Mouse (Mus musculus) mature B cell (primary cell): ENCODE data around the gene Taok3.

ENCODE experiments used
- in situ Hi-C: fragments of 300-500 bp; cut with MboI; formaldehyde crosslinking; loops from 2 replicates; pipeline ENCODE4 v1.14.3; 2019

The Taok3 gene

GRCm38 (mm10) chr5:117178079-117178478 lies 58.1 kb downstream of the Taok3 start:
- in situ Hi-C loops, result no loop called here

GRCm38 (mm10) chr5:117178486-117178885 lies 58.6 kb downstream of the Taok3 start:
- in situ Hi-C loops, result no loop called here

GRCm38 (mm10) chr5:117181921-117182320 lies 62.0 kb downstream of the Taok3 start:
- in situ Hi-C loops, result no loop called here

GRCm38 (mm10) chr5:117182411-117182810 lies 62.5 kb downstream of the Taok3 start:
- in situ Hi-C loops, result no loop called here

- in situ Hi-C loops, result no loop called here
Observed at GRCm38 (mm10) chr5:117184832-117185231, 64.9 kb downstream of the Taok3 start.

- in situ Hi-C loops, result no loop called here
Observed at GRCm38 (mm10) chr5:117185673-117186072, 65.7 kb downstream of the Taok3 start.

- in situ Hi-C loops, result no loop called here
Observed at GRCm38 (mm10) chr5:117192061-117192460, 72.1 kb downstream of the Taok3 start.

GRCm38 (mm10) chr5:117193748-117194147 lies 73.8 kb downstream of the Taok3 start:
- in situ Hi-C loops, result no loop called here

- in situ Hi-C loops, result no loop called here
Observed at GRCm38 (mm10) chr5:117194672-117195071, 74.7 kb downstream of the Taok3 start.

- in situ Hi-C loops, result no loop called here
Observed at GRCm38 (mm10) chr5:117196551-117196950, 76.6 kb downstream of the Taok3 start.

GRCm38 (mm10) chr5:117198390-117198789 lies 78.5 kb downstream of the Taok3 start:
- in situ Hi-C loops, result no loop called here

GRCm38 (mm10) chr5:117207286-117207685 lies 87.4 kb downstream of the Taok3 start:
- in situ Hi-C loops, result no loop called here

GRCm38 (mm10) chr5:117214016-117214415 lies 94.1 kb downstream of the Taok3 start:
- in situ Hi-C loops, result no loop called here

- in situ Hi-C loops, result no loop called here
Observed at GRCm38 (mm10) chr5:117231059-117231458, 111.1 kb downstream of the Taok3 start.

GRCm38 (mm10) chr5:117236540-117236939 lies 116.6 kb downstream of the Taok3 start:
- in situ Hi-C loops, result no loop called here

- in situ Hi-C loops, result no loop called here
Observed at GRCm38 (mm10) chr5:117239106-117239505, 119.2 kb downstream of the Taok3 start.

GRCm38 (mm10) chr5:117240321-117240731 lies 120.4 kb downstream of the Taok3 start:
- in situ Hi-C loops, result no loop called here

GRCm38 (mm10) chr5:117240761-117241322 lies 120.9 kb downstream of the Taok3 start:
- in situ Hi-C loops, result no loop called here

GRCm38 (mm10) chr5:117241935-117242531 lies 122.1 kb downstream of the Taok3 start:
- in situ Hi-C loops, result no loop called here

- in situ Hi-C loops, result no loop called here
Observed at GRCm38 (mm10) chr5:117242671-117243478, 122.9 kb downstream of the Taok3 start.

GRCm38 (mm10) chr5:117245170-117245569 lies 125.2 kb downstream of the Taok3 start:
- in situ Hi-C loops, result no loop called here

GRCm38 (mm10) chr5:117248351-117248750 lies 128.4 kb downstream of the Taok3 start:
- in situ Hi-C loops, result no loop called here

GRCm38 (mm10) chr5:117250796-117251195 lies 130.9 kb downstream of the Taok3 start:
- in situ Hi-C loops, result no loop called here
